Mouse (Mus musculus): ENCODE measurements around the gene B4gat1. TPM values are rescaled to one million over a fixed set of nuclear protein-coding genes. Genes with fewer than 3 reads are reported as not detected.

Gene B4gat1
- total and polyA plus RNA-seq, 2 experiments from 2014 or later = 48.2 to 58.3 TPM

DNA sequence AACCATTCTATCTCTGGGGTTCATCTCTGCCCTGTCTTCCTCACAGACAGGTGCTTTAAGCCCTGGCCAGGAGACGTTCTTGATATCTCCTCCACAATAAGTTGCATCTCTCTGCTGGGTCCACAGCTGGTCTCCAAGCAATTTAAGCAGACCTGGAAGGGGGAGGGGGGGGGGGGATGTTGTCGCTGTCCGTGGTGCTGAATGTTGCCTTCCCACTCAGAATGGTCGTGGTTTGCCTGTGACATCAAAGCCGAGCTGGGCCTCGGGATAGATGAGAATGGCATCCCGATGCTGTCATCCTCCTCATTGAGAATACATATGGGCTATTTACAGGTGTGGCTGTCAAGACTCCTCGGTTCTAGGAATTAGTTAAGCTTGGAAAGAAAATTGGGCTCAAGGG lies 46.3 kb upstream of the B4gat1 start:
- Histone ChIP-seq H3K9ac (replicated peaks; ENCODE audit: low read depth, low read length) (no peak overlapping the region), H3K36me3 (replicated peaks; ENCODE audit: control insufficient read depth, insufficient read depth, low read length) (no peaks in the 10 kb centered on the region), H3K4me2 (ENCODE audit: low read depth, low read length) (no peak overlapping the region), H3K27ac (ENCODE audit: low read depth) (no peak overlapping the region), H3K27me3 (ENCODE audit: control insufficient read depth, insufficient read depth, low read length) (peaks cover 25% of the 10 kb centered on the region), H3K4me1 (ENCODE audit: control insufficient read depth, insufficient read depth) (peaks cover 6% of the 10 kb centered on the region; the same call in 1 of the 2 replicates), H3K9me3 (replicated peaks; ENCODE audit: control insufficient read depth, low read length) (no peaks in the 10 kb centered on the region), H3K4me3 (ENCODE audit: low read depth, low read length) (no peak overlapping the region)
- ATAC-seq (ENCODE audit: insufficient read depth, low read depth) (no peak), DNase-seq (ENCODE audit: low spot score) (no peak)
- no peak for TF ChIP-seq EP300 (IDR thresholded peaks at IDR 0.05; ENCODE audit: low read depth)
- TF ChIP-seq CTCF (IDR thresholded peaks at IDR 0.05; ENCODE audit: low read depth) = no peak
- 8% methylated on average over 8 of the region's 8 CpGs for WGBS

DNA sequence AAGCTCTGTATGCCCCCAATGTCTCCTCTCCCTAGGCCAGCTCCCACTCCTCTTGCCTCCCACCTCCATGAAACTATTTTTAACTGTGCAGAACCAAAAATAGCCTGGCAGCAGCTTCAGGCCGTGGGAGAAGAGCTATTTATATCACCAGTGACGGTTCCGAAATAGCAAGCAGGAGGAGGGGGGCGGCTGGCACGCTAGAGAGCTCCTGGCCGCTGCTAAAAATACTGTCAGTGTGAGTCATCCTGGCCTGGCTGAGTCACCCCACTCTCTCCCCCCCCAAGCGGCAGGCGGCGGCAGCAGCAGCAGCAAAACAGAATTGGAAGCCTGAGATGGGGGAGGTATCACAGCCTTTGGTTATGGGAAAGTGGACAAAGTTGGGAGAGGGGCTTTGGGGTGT lies 45.7 kb upstream of the B4gat1 start:
- Histone ChIP-seq H3K9ac (replicated peaks; ENCODE audit: low read depth, low read length) (no peak overlapping the region), H3K4me1 (ENCODE audit: control insufficient read depth, insufficient read depth) (peaks cover 6% of the 10 kb centered on the region; the same call in 1 of the 2 replicates), H3K27ac (ENCODE audit: low read depth) (no peak overlapping the region), H3K27me3 (ENCODE audit: control insufficient read depth, insufficient read depth, low read length) (peaks cover 25% of the 10 kb centered on the region), H3K4me3 (ENCODE audit: low read depth, low read length) (no peak overlapping the region), H3K9me3 (replicated peaks; ENCODE audit: control insufficient read depth, low read length) (no peaks in the 10 kb centered on the region), H3K4me2 (ENCODE audit: low read depth, low read length) (no peak overlapping the region), H3K36me3 (replicated peaks; ENCODE audit: control insufficient read depth, insufficient read depth, low read length) (no peaks in the 10 kb centered on the region)
- DNase-seq (ENCODE audit: low spot score) (peak; percentile 95), ATAC-seq (ENCODE audit: insufficient read depth, low read depth) (peak; percentile 96)
- 0% methylated on average over 9 of the region's 9 CpGs for WGBS
- peak; percentile 87; the same call in 1 of the 2 replicates for TF ChIP-seq EP300 (IDR thresholded peaks at IDR 0.05; ENCODE audit: low read depth)
- TF ChIP-seq CTCF (IDR thresholded peaks at IDR 0.05; ENCODE audit: low read depth) = peak; percentile 32; the same call in 1 of the 2 replicates

DNA sequence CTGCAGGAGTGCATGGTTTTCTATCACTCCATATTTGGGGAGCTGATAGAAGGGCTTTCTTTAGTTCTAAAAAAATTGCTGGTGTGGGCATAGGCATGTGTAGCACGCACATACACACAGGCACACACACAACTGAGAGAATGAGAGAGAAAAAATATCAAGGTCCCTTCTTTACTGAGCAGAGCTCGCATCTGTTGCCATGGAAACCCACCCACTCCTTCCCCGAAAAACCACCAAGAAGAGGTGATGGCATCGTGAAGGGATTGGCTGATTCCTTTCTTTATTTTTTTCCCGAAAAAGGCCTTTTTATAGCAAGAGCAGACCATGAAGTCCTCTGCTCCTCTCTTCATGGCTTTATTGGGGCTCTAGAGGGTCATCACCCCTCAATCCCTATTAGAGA lies 44.6 kb upstream of the B4gat1 start:
- H3K27ac ChIP-seq (ENCODE audit: low read depth) = no peak overlapping the region

DNA sequence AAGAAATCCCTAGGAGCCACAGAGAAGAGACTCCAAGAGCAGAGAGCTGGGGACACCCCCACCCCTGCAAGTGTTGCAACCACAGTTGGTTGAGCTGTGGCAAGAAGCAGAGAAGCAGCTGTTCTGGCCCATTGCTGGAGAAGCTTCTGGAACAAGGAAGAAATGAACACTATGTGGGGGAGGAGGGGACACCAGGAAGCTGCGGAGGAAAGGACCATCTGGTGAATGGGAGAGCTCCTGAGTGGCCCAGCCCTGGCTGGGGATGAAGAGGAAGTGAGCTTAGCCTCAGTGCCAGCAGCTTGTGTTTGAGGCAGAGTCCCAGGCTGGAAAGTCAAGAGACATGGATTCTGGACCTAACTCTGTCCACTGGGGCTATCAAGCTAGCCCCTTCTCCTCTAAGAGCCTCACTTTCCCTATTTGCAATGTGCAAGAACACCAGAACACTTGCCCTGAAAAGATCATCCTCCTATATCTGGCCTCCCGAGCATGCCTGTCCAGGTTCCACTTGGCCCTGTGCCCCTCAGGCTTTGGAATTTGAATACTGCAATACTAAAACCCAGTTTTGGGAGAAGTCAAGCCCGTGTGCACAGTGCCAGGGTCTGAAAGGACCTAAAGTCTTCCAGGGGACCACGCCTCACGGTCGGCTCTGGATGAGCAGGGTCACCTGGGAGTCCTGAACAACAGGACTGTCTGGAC lies 39.0 kb upstream of the B4gat1 start:
- 49% methylated on average over 6 of the region's 6 CpGs for WGBS
- peaks cover 8% of the 10 kb centered on the region; the same call in 1 of the 2 replicates for H3K4me1 ChIP-seq (ENCODE audit: control insufficient read depth, insufficient read depth)
- H3K4me2 ChIP-seq (ENCODE audit: low read depth, low read length) = no peak overlapping the region
- no peaks in the 10 kb centered on the region for H3K27me3 ChIP-seq (ENCODE audit: control insufficient read depth, insufficient read depth, low read length)
- H3K9ac ChIP-seq (replicated peaks; ENCODE audit: low read depth, low read length) = no peak overlapping the region
- H3K27ac ChIP-seq (ENCODE audit: low read depth) = no peak overlapping the region
- no peak overlapping the region for H3K4me3 ChIP-seq (ENCODE audit: low read depth, low read length)
- DNase-seq (ENCODE audit: low spot score) (no peak), ATAC-seq (ENCODE audit: insufficient read depth, low read depth) (no peak)
- TF ChIP-seq EP300 (IDR thresholded peaks at IDR 0.05; ENCODE audit: low read depth) (no peak), CTCF (IDR thresholded peaks at IDR 0.05; ENCODE audit: low read depth) (no peak)
- no peaks in the 10 kb centered on the region for H3K36me3 ChIP-seq (replicated peaks; ENCODE audit: control insufficient read depth, insufficient read depth, low read length)
- H3K9me3 ChIP-seq (replicated peaks; ENCODE audit: control insufficient read depth, low read length) = no peaks in the 10 kb centered on the region

More for the DNA sequence above, 44.6 kb upstream of the B4gat1 start:
- Histone ChIP-seq H3K4me2 (ENCODE audit: low read depth, low read length) (no peak overlapping the region), H3K9ac (replicated peaks; ENCODE audit: low read depth, low read length) (no peak overlapping the region), H3K27me3 (ENCODE audit: control insufficient read depth, insufficient read depth, low read length) (peaks cover 25% of the 10 kb centered on the region), H3K4me1 (ENCODE audit: control insufficient read depth, insufficient read depth) (peaks cover 6% of the 10 kb centered on the region; the same call in 1 of the 2 replicates), H3K36me3 (replicated peaks; ENCODE audit: control insufficient read depth, insufficient read depth, low read length) (no peaks in the 10 kb centered on the region), H3K4me3 (ENCODE audit: low read depth, low read length) (no peak overlapping the region), H3K9me3 (replicated peaks; ENCODE audit: control insufficient read depth, low read length) (no peaks in the 10 kb centered on the region)
- WGBS = 61% methylated on average over 5 of the region's 5 CpGs
- DNase-seq (ENCODE audit: low spot score) (no peak), ATAC-seq (ENCODE audit: insufficient read depth, low read depth) (no peak)
- no peak for TF ChIP-seq EP300 (IDR thresholded peaks at IDR 0.05; ENCODE audit: low read depth)
- TF ChIP-seq CTCF (IDR thresholded peaks at IDR 0.05; ENCODE audit: low read depth) = no peak

DNA sequence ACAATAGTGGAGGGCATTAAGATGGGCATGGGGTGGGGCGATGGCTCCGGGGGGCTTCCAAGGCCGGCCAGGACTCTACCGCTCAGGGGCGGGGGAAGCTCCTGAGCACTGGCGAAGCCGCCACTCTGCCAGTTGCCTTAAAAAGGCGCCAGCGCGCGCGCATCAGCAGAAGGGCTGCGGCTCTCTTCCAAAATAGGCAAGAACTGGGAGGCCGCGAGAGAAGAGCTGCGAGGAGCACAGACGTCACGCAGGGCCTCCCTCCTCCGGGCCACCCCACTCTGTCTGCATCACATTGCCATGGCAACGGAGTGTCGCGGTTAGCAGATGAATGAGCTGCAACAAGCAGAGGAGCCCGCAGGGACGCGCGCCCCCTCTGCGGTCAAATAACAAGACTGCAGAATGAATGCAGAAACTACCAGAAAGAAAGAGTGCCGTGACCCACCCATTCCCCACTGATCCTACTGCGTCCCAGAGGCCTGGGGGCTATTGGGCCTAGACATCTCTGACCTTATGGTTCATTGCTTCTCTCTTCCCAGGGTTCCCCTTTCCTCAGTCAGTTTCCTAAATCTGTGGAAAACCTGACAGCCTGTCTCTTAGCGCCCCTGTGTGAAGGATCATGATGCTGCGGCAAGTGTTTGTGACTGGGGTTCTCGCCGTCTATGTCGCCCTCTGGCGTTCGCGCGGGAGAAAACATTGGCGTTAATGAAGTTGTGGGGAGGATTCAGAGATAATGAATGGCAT lies 36.8 kb upstream of the B4gat1 start:
- Histone ChIP-seq H3K36me3 (replicated peaks; ENCODE audit: control insufficient read depth, insufficient read depth, low read length) (no peaks in the 10 kb centered on the region), H3K9ac (replicated peaks; ENCODE audit: low read depth, low read length) (no peak overlapping the region), H3K4me1 (ENCODE audit: control insufficient read depth, insufficient read depth) (peaks cover 8% of the 10 kb centered on the region; the same call in 1 of the 2 replicates), H3K27me3 (ENCODE audit: control insufficient read depth, insufficient read depth, low read length) (no peaks in the 10 kb centered on the region), H3K4me3 (ENCODE audit: low read depth, low read length) (peak overlapping the region; percentile 18; the same call in 1 of the 2 replicates), H3K4me2 (ENCODE audit: low read depth, low read length) (peak overlapping the region; percentile 53), H3K27ac (ENCODE audit: low read depth) (no peak overlapping the region), H3K9me3 (replicated peaks; ENCODE audit: control insufficient read depth, low read length) (no peaks in the 10 kb centered on the region)
- DNase-seq (ENCODE audit: low spot score) (peak; percentile 70), ATAC-seq (ENCODE audit: insufficient read depth, low read depth) (peak; percentile 85)
- peak; percentile 91 for TF ChIP-seq CTCF (IDR thresholded peaks at IDR 0.05; ENCODE audit: low read depth)
- TF ChIP-seq EP300 (IDR thresholded peaks at IDR 0.05; ENCODE audit: low read depth) = no peak
- under 1% methylated on average over 39 of the region's 39 CpGs for WGBS
